ENCODE assay signal across 14 mouse cellular contexts in genomic region chr6:82694668-82695067, GRCm38 (mm10). TPM values are rescaled to one million over a fixed set of nuclear protein-coding genes. Genes with fewer than 3 reads are reported as not detected.
A peak's percentile ranks its signal among the peaks of the same experiment; 100 is the strongest.
DNase-seq lines count a peak whose midpoint lies in the region; ATAC-seq and TF ChIP-seq lines count a peak whose summit lies in the region.
"Had no signal": no experiment of that assay in that cellular context is flagged by ENCODE, and none has a peak within 500 bp of the region (broad histone marks: within the 10 kb centered on the region; RNA-seq: fewer than 3 reads in every experiment).

No protein-coding gene starts in this region.

- DNase-seq in forebrain, embryonic 14.5 days (ENCODE audit: low spot score), result peak; percentile 22
- no peak for DNase-seq in heart, postnatal 25 days (ENCODE audit: low spot score)
- DNase-seq in midbrain, embryonic 11.5 days (ENCODE audit: low spot score, missing footprints), result no peak
- DNase-seq in midbrain, postnatal 0 days (ENCODE audit: low spot score), result no peak
- no peak for DNase-seq in layer of hippocampus, adult 18-20 months (ENCODE audit: low spot score in 2 of 2)
- DNase-seq: adrenal gland, postnatal 14 days; cerebellum, postnatal 10 days; kidney, postnatal 10 days had no signal

- 39% methylated on average over 13 of the region's 13 CpGs for WGBS in forebrain, embryonic 14.5 days
- WGBS in forebrain, embryonic 12.5 days, result 50% methylated on average over 13 of the region's 13 CpGs
- 50% methylated on average over 13 of the region's 13 CpGs for WGBS in heart, embryonic 16.5 days
- WGBS in midbrain, embryonic 11.5 days, result 50% methylated on average over 13 of the region's 13 CpGs
- WGBS in midbrain, postnatal 0 days, result 42% methylated on average over 13 of the region's 13 CpGs

- ATAC-seq in forebrain, embryonic 14.5 days, result no peak
- no peak for ATAC-seq in forebrain, embryonic 12.5 days (ENCODE audit: low FRiP score)
- no peak for ATAC-seq in heart, embryonic 16.5 days (replicated peaks; ENCODE audit: extremely low read depth, insufficient read depth, low FRiP score)
- ATAC-seq in midbrain, embryonic 11.5 days (ENCODE audit: low FRiP score), result 0 out of 2 replicates have a peak, but pooled peaks have one; percentile 33
- ATAC-seq in midbrain, postnatal 0 days (ENCODE audit: low FRiP score), result no peak
- ATAC-seq in CD4-positive, CD25-positive, alpha-beta regulatory T cell, adult 4 months, result no peak
- ATAC-seq: intestine, postnatal 0 days had no signal

- H3K4me3 ChIP-seq in forebrain, embryonic 14.5 days (ENCODE audit: low read depth, low read length), result no peak overlapping the region
- no peak overlapping the region for H3K4me3 ChIP-seq in forebrain, embryonic 12.5 days (replicated peaks)
- H3K4me3 ChIP-seq in heart, embryonic 16.5 days (ENCODE audit: low read length), result no peak overlapping the region; the same call in 1 of the 2 replicates
- H3K4me3 ChIP-seq in midbrain, embryonic 11.5 days (ENCODE audit: low read depth, low read length), result no peak overlapping the region
- no peak overlapping the region for H3K4me3 ChIP-seq in midbrain, postnatal 0 days (ENCODE audit: low read depth, low read length)

- no peaks in the 10 kb centered on the region for H3K4me1 ChIP-seq in forebrain, embryonic 14.5 days (ENCODE audit: control insufficient read depth, insufficient read depth, low read length)
- peaks cover 8% of the 10 kb centered on the region for H3K4me1 ChIP-seq in forebrain, embryonic 12.5 days
- H3K4me1 ChIP-seq in heart, embryonic 16.5 days (ENCODE audit: control insufficient read depth, insufficient read depth, low read length), result no peaks in the 10 kb centered on the region
- H3K4me1 ChIP-seq in midbrain, embryonic 11.5 days (ENCODE audit: control insufficient read depth, insufficient read depth, low read length), result 0 out of 2 replicates have a peak, but pooled peaks cover 3% of the 10 kb centered on the region
- H3K4me1 ChIP-seq in midbrain, postnatal 0 days (ENCODE audit: insufficient read depth, low read length), result 0 out of 2 replicates have a peak, but pooled peaks cover 2% of the 10 kb centered on the region

- H3K9me3 ChIP-seq in forebrain, embryonic 14.5 days (replicated peaks; ENCODE audit: control insufficient read depth, low read length), result no peaks in the 10 kb centered on the region
- H3K9me3 ChIP-seq in forebrain, embryonic 12.5 days, result no peaks in the 10 kb centered on the region
- no peaks in the 10 kb centered on the region for H3K9me3 ChIP-seq in heart, embryonic 16.5 days (replicated peaks; ENCODE audit: control insufficient read depth, low read length)
- H3K9me3 ChIP-seq in midbrain, embryonic 11.5 days (ENCODE audit: control insufficient read depth, low read length), result no peaks in the 10 kb centered on the region
- H3K9me3 ChIP-seq in midbrain, postnatal 0 days (ENCODE audit: low read length), result no peaks in the 10 kb centered on the region

- intact Hi-C loops in heart, postnatal 25 days (cut with DNase I), result no loop called here

- TF ChIP-seq CTCF in midbrain, postnatal 0 days (IDR thresholded peaks at IDR 0.05), result no peak

- no peaks in the 10 kb centered on the region for H3K27me3 ChIP-seq in forebrain, embryonic 14.5 days (replicated peaks; ENCODE audit: control insufficient read depth, insufficient read depth, low read length)
- no peaks in the 10 kb centered on the region for H3K27me3 ChIP-seq in forebrain, embryonic 12.5 days
- no peaks in the 10 kb centered on the region for H3K27me3 ChIP-seq in heart, embryonic 16.5 days (ENCODE audit: control insufficient read depth, insufficient read depth, low read length)
- H3K27me3 ChIP-seq in midbrain, embryonic 11.5 days (ENCODE audit: control insufficient read depth, insufficient read depth, low read length), result no peaks in the 10 kb centered on the region
- no peaks in the 10 kb centered on the region for H3K27me3 ChIP-seq in midbrain, postnatal 0 days (ENCODE audit: insufficient read depth, low read length)

- H3K9ac ChIP-seq in forebrain, embryonic 14.5 days (ENCODE audit: low read length), result no peak overlapping the region
- no peak overlapping the region for H3K9ac ChIP-seq in forebrain, embryonic 12.5 days
- no peak overlapping the region for H3K9ac ChIP-seq in heart, embryonic 16.5 days (ENCODE audit: low read length)
- H3K9ac ChIP-seq in midbrain, embryonic 11.5 days (ENCODE audit: low read length), result no peak overlapping the region
- H3K9ac ChIP-seq in midbrain, postnatal 0 days (replicated peaks; ENCODE audit: low read length, poor library complexity, severe bottlenecking), result no peak overlapping the region
- H3K9ac ChIP-seq: liver, embryonic 14.5 days had no signal

- H3K36me3 ChIP-seq in forebrain, embryonic 14.5 days (ENCODE audit: control insufficient read depth, insufficient read depth, low read length), result no peaks in the 10 kb centered on the region
- H3K36me3 ChIP-seq in forebrain, embryonic 12.5 days (replicated peaks), result no peaks in the 10 kb centered on the region
- no peaks in the 10 kb centered on the region for H3K36me3 ChIP-seq in heart, embryonic 16.5 days (ENCODE audit: control insufficient read depth, insufficient read depth)
- no peaks in the 10 kb centered on the region for H3K36me3 ChIP-seq in midbrain, embryonic 11.5 days (ENCODE audit: control insufficient read depth, insufficient read depth, low read length)
- H3K36me3 ChIP-seq in midbrain, postnatal 0 days (ENCODE audit: insufficient read depth, low read length), result no peaks in the 10 kb centered on the region

- no peak overlapping the region for H3K4me2 ChIP-seq in forebrain, embryonic 14.5 days (ENCODE audit: low read length)
- H3K4me2 ChIP-seq in forebrain, embryonic 12.5 days, result no peak overlapping the region
- H3K4me2 ChIP-seq in heart, embryonic 16.5 days (ENCODE audit: low read depth, low read length), result peak overlapping the region; percentile 23; the same call in 1 of the 2 replicates
- no peak overlapping the region for H3K4me2 ChIP-seq in midbrain, embryonic 11.5 days
- no peak overlapping the region for H3K4me2 ChIP-seq in midbrain, postnatal 0 days (ENCODE audit: low read depth, low read length, poor library complexity, severe bottlenecking)

- H3K27ac ChIP-seq in forebrain, embryonic 14.5 days (ENCODE audit: low read depth, low read length), result no peak overlapping the region
- H3K27ac ChIP-seq in forebrain, embryonic 12.5 days, result no peak overlapping the region
- H3K27ac ChIP-seq in heart, embryonic 16.5 days (ENCODE audit: low read length), result no peak overlapping the region
- H3K27ac ChIP-seq in midbrain, embryonic 11.5 days (ENCODE audit: low read depth, low read length), result no peak overlapping the region
- H3K27ac ChIP-seq in midbrain, postnatal 0 days (ENCODE audit: low read depth, low read length), result no peak overlapping the region
- H3K27ac ChIP-seq: liver, embryonic 14.5 days; macrophage had no signal

RNA-seq across cellular contexts. Expression of gene Pole4, which starts 10.5 kb away (rescaled TPM):
- polyA plus RNA-seq in forebrain, embryonic 14.5 days (2014; fragmentation: Nextera tagmentation; extraction: Ambion mirVana), result 126 and 134 TPM in 2 replicates
- polyA plus RNA-seq in forebrain, embryonic 12.5 days (2016; fragmentation: Nextera tagmentation; extraction: Ambion mirVana), result 91.2 and 91.3 TPM in 2 replicates
- polyA plus RNA-seq in heart, embryonic 16.5 days (2015; fragmentation: Nextera tagmentation; extraction: Ambion mirVana), result 81.5 and 90.4 TPM in 2 replicates
- 10 to 100 TPM; 16.8 to 21.0 TPM for total RNA-seq in heart, postnatal 25 days (2021)
- polyA plus RNA-seq in midbrain, embryonic 11.5 days (2014; fragmentation: Nextera tagmentation; extraction: Ambion mirVana), result 107 and 111 TPM in 2 replicates
- 68.2 and 90.0 TPM in 2 replicates for total RNA-seq in midbrain, postnatal 0 days (2014; rRNA removed)
- 134 and 145 TPM in 2 replicates for polyA plus RNA-seq in midbrain, postnatal 0 days (2015; fragmentation: Nextera tagmentation; extraction: Ambion mirVana)
- total RNA-seq in layer of hippocampus, adult 18-20 months (2021), result 10 to 100 TPM; 39.5 to 40.5 TPM
- polyA plus RNA-seq in CD4-positive, CD25-positive, alpha-beta regulatory T cell, adult 4 months (2017; shearing (Covaris generic)), result 10 to 100 TPM; 42.8 to 72.2 TPM
